Mouse (Mus musculus) CH12.LX (cell line): ENCODE data around the gene 9530077C05Rik. TPM values are rescaled to one million over a fixed set of nuclear protein-coding genes. Genes with fewer than 3 reads are reported as not detected.

Experiments used
- DNase-seq: peaks from one replicate; pipeline ENCODE4 v3.0.0-alpha.2; 2013; ENCODE audit errors: extremely low read depth
- H3K27ac ChIP-seq: 2 replicates; pipeline ENCODE4 v1.5.1; 2012; ENCODE audit warnings: low read depth, mild to moderate bottlenecking, control low read depth, moderate library complexity; ENCODE audit not compliant: insufficient read depth
- H3K27me3 ChIP-seq: replicated peaks from 2 replicates; pipeline ENCODE3; 2012; ENCODE audit warnings: inconsistent platforms
- H3K36me3 ChIP-seq, 2 experiments: replicated peaks in 1 of 2; 2 replicates each; pipeline versions ENCODE3 to v1.6.1; 2012; ENCODE audit warnings: inconsistent platforms in 1 of 2, low read length in 1 of 2, mild to moderate bottlenecking in 1 of 2, mixed read lengths in 1 of 2, moderate library complexity in 1 of 2; ENCODE audit not compliant: control insufficient read depth in 1 of 2, insufficient read depth in 1 of 2
- H3K4me1 ChIP-seq, 2 experiments: 2 replicates each; pipeline ENCODE4 v1.6.1; 2012; ENCODE audit warnings: inconsistent platforms in 1 of 2, moderate library complexity in 1 of 2; ENCODE audit not compliant: insufficient read depth in 2 of 2, control insufficient read depth in 1 of 2
- H3K4me2 ChIP-seq: 2 replicates; pipeline ENCODE4 v1.6.1; 2012; ENCODE audit warnings: low read depth, mild to moderate bottlenecking, control low read depth; ENCODE audit not compliant: poor library complexity, insufficient read depth, severe bottlenecking
- H3K4me3 ChIP-seq, 3 experiments: fragments of 150-350 bp in 1 of 3; sonication (generic) in 1 of 3; replicated peaks in 1 of 3; 2 replicates each; pipeline versions ENCODE3 to v1.5.1; 2011 to 2012; ENCODE audit warnings: low read depth in 2 of 3, low read length in 2 of 3, mild to moderate bottlenecking in 2 of 3, moderate library complexity in 2 of 3, control low read depth in 1 of 3, improper control_type of control experiment in 1 of 3, inconsistent platforms in 1 of 3, mixed read lengths in 1 of 3; ENCODE audit not compliant: poor library complexity in 1 of 3
- H3K79me2 ChIP-seq: replicated peaks from 2 replicates; pipeline ENCODE4 v1.6.1; 2012; ENCODE audit warnings: mild to moderate bottlenecking, moderate library complexity; ENCODE audit not compliant: control insufficient read depth, poor library complexity, insufficient read depth, severe bottlenecking; ENCODE audit errors: extremely low read depth
- H3K9ac ChIP-seq: 2 replicates; pipeline ENCODE4 v1.6.1; 2012; ENCODE audit warnings: low read depth, mild to moderate bottlenecking, control low read depth, moderate library complexity; ENCODE audit not compliant: insufficient read depth
- H3K9me3 ChIP-seq: replicated peaks from 2 replicates; pipeline ENCODE3; 2012; ENCODE audit warnings: low read length, inconsistent platforms, mixed read lengths
- BHLHE40 ChIP-seq: IDR thresholded peaks from 2 replicates; pipeline ENCODE4 v1.6.1; 2011; ENCODE audit warnings: mild to moderate bottlenecking, low read depth, low read length, improper control_type of control experiment
- CHD1 ChIP-seq: IDR thresholded peaks from 2 replicates; pipeline ENCODE4 v1.6.1; 2012; ENCODE audit warnings: low read depth, low read length, improper control_type of control experiment, inconsistent platforms
- CHD2 ChIP-seq: IDR thresholded peaks from 2 replicates; pipeline ENCODE4 v1.6.1; 2011; ENCODE audit warnings: low read length, improper control_type of control experiment
- CTCF ChIP-seq, 2 experiments: IDR thresholded peaks in 1 of 2; conservative IDR thresholded peaks in 1 of 2; 2 replicates each; pipeline ENCODE4 v1.5.1; 2011 to 2012; ENCODE audit warnings: low read depth in 2 of 2, low read length in 2 of 2, improper control_type of control experiment in 1 of 2, inconsistent platforms in 1 of 2, mild to moderate bottlenecking in 1 of 2, moderate library complexity in 1 of 2
- ELF1 ChIP-seq: IDR thresholded peaks from 2 replicates; pipeline ENCODE4 v1.6.1; 2014; ENCODE audit warnings: low read depth, mild to moderate bottlenecking, inconsistent platforms, low read length, improper control_type of control experiment
- EP300 ChIP-seq: IDR thresholded peaks from 2 replicates; pipeline ENCODE4 v1.6.1; 2011; ENCODE audit warnings: low read length, improper control_type of control experiment
- HCFC1 ChIP-seq: IDR thresholded peaks from 2 replicates; pipeline ENCODE4 v1.6.1; 2012; ENCODE audit warnings: low read depth, mild to moderate bottlenecking, inconsistent platforms, low read length, improper control_type of control experiment
- IRF4 ChIP-seq: IDR thresholded peaks from 2 replicates; pipeline ENCODE4 v1.6.1; 2014; ENCODE audit warnings: low read depth, mild to moderate bottlenecking, inconsistent platforms, low read length, improper control_type of control experiment
- JUN ChIP-seq: IDR thresholded peaks from 2 replicates; pipeline ENCODE4 v1.6.1; 2011; ENCODE audit warnings: low read depth, mild to moderate bottlenecking, low read length, improper control_type of control experiment, moderate library complexity; ENCODE audit not compliant: insufficient read depth
- JUND ChIP-seq: conservative IDR thresholded peaks from 2 replicates; pipeline ENCODE4 v1.6.1; 2011; ENCODE audit warnings: low read depth, low read length, improper control_type of control experiment
- KAT2A ChIP-seq: IDR thresholded peaks from 2 replicates; pipeline ENCODE4 v1.6.1; 2012; ENCODE audit warnings: low read length, improper control_type of control experiment, inconsistent platforms; ENCODE audit not compliant: insufficient replicate concordance
- MAX ChIP-seq: IDR thresholded peaks from 2 replicates; pipeline ENCODE4 v1.6.1; 2011; ENCODE audit warnings: low read length, improper control_type of control experiment
- MAZ ChIP-seq: IDR thresholded peaks from 2 replicates; pipeline ENCODE4 v1.6.1; 2012; ENCODE audit warnings: low read depth, mild to moderate bottlenecking, inconsistent platforms, low read length, improper control_type of control experiment, moderate library complexity
- MEF2A ChIP-seq: IDR thresholded peaks from 2 replicates; pipeline ENCODE4 v1.6.1; 2014; ENCODE audit warnings: low read depth, mild to moderate bottlenecking, inconsistent platforms, low read length, improper control_type of control experiment, borderline replicate concordance
- MYC ChIP-seq: IDR thresholded peaks from 2 replicates; pipeline ENCODE4 v1.6.1; 2011; ENCODE audit warnings: low read depth, mild to moderate bottlenecking, improper control_type of control experiment, low read length
- NELFE ChIP-seq: IDR thresholded peaks from 2 replicates; pipeline ENCODE4 v1.6.1; 2011; ENCODE audit warnings: low read depth, low read length, improper control_type of control experiment
- PAX5 ChIP-seq: IDR thresholded peaks from 2 replicates; pipeline ENCODE4 v1.6.1; 2012; ENCODE audit warnings: low read length, inconsistent platforms, mixed read lengths
- POLR2A ChIP-seq: IDR thresholded peaks from 2 replicates; pipeline ENCODE4 v1.6.1; 2011; ENCODE audit warnings: low read depth, mild to moderate bottlenecking, improper control_type of control experiment, low read length
- RAD21 ChIP-seq: IDR thresholded peaks from 2 replicates; pipeline ENCODE4 v1.6.1; 2011; ENCODE audit warnings: low read depth, mild to moderate bottlenecking, low read length, improper control_type of control experiment, moderate library complexity
- RCOR1 ChIP-seq: conservative IDR thresholded peaks from 2 replicates; pipeline ENCODE4 v1.6.1; 2012; ENCODE audit warnings: low read depth, mild to moderate bottlenecking, inconsistent platforms, low read length, improper control_type of control experiment
- SIN3A ChIP-seq: IDR thresholded peaks from 2 replicates; pipeline ENCODE4 v1.6.1; 2012; ENCODE audit warnings: low read length, improper control_type of control experiment, inconsistent platforms
- TBP ChIP-seq: conservative IDR thresholded peaks from 2 replicates; pipeline ENCODE4 v1.6.1; 2011; ENCODE audit warnings: low read depth, low read length, improper control_type of control experiment
- UBTF ChIP-seq: IDR thresholded peaks from 2 replicates; pipeline ENCODE4 v1.6.1; 2012; ENCODE audit warnings: low read depth, mild to moderate bottlenecking, inconsistent platforms, low read length, improper control_type of control experiment, moderate library complexity
- ZC3H11A ChIP-seq: IDR thresholded peaks from 2 replicates; pipeline ENCODE4 v1.6.1; 2012; ENCODE audit warnings: low read depth, mild to moderate bottlenecking, inconsistent platforms, low read length, improper control_type of control experiment
- ZKSCAN1 ChIP-seq: IDR thresholded peaks from 2 replicates; pipeline ENCODE4 v1.6.1; 2012; ENCODE audit warnings: low read depth, inconsistent platforms, low read length, improper control_type of control experiment, borderline replicate concordance
- ZMIZ1 ChIP-seq: IDR thresholded peaks from 2 replicates; pipeline ENCODE4 v1.6.1; 2012; ENCODE audit warnings: low read depth, mild to moderate bottlenecking, inconsistent platforms, low read length, improper control_type of control experiment
- ZNF384 ChIP-seq: IDR thresholded peaks from 2 replicates; pipeline ENCODE4 v1.6.1; 2012; ENCODE audit warnings: low read depth, low read length, improper control_type of control experiment, inconsistent platforms
- dilution Hi-C: fragments of 300-500 bp; cut with MboI; formaldehyde crosslinking; loops from 2 replicates; pipeline ENCODE4 v1.14.3; 2020; ENCODE audit warnings: low sequenced_read_pairs; ENCODE audit not compliant: extremely low pct_unique_long_range_greater_than_20kb, extremely low pct_ligation_motif_present
- in situ Hi-C: fragments of 300-500 bp; cut with MboI; formaldehyde crosslinking; loops from 3 replicates; pipeline ENCODE4 v1.14.3; 2019; ENCODE audit warnings: low sequenced_read_pairs, low pct_ligation_motif_present, low pct_unique_long_range_greater_than_20kb, mixed read lengths
- polyA plus RNA-seq: library from polyadenylated mRNA; unstranded; fragments of >175 nt; gene quantifications from 2 replicates; pipeline ENCODE4 v1.2.1, GENCODE M21; 2012; ENCODE audit warnings: low read depth; ENCODE audit not compliant: insufficient read length
- total RNA-seq, 2 experiments: library from RNA; depleted of rRNA; stranded (reverse); fragments of 300-350 nt in 1 of 2; fragments of >200 nt in 1 of 2; gene quantifications; 2 replicates each; pipeline ENCODE4 v1.2.3; 2012 to 2014

Gene 9530077C05Rik
- total and polyA plus RNA-seq, 3 experiments, result 0.71 to 1.4 (median 0.93) TPM

- no peak for DNase-seq
Measured at GRCm38 (mm10) chr9:22389736-22390245, 21.5 kb upstream of the 9530077C05Rik start.

GRCm38 (mm10) chr9:22390390-22390789 is 20.9 kb upstream of the 9530077C05Rik start:
- no peaks in the 10 kb centered on the region for H3K27me3 ChIP-seq
- DNase-seq, result no peak
- TF ChIP-seq IRF4 (no peak), POLR2A (no peak), MAZ (no peak), HCFC1 (no peak), BHLHE40 (no peak), NELFE (no peak), UBTF (no peak), SIN3A (no peak), KAT2A (no peak), EP300 (no peak), MAX (no peak), CHD1 (no peak), RCOR1 (no peak), CTCF (conservative IDR thresholded peaks at IDR 0.05 in 1 of 2, IDR thresholded peaks at IDR 0.05 in 1 of 2; ENCODE audit: low read depth in 2 of 2, low read length in 2 of 2) (no peak), JUN (no peak), ZNF384 (no peak), ZC3H11A (no peak)
- H3K79me2 ChIP-seq, result peaks cover 25% of the 10 kb centered on the region
- dilution Hi-C loops, result no loop called here
- no peaks in the 10 kb centered on the region for H3K36me3 ChIP-seq
- H3K9me3 ChIP-seq, result no peaks in the 10 kb centered on the region
- no peak overlapping the region for H3K27ac ChIP-seq
- no peak overlapping the region for H3K9ac ChIP-seq
- no peak overlapping the region for H3K4me3 ChIP-seq
- H3K4me1 ChIP-seq, result peaks cover 0 to 18% of the 10 kb centered on the region in 2 experiments; a peak in 3 of 4 replicates
- no peak overlapping the region for H3K4me2 ChIP-seq
- in situ Hi-C loops, result loop anchor here (5.0 kb wide), 1 partner anchor 233 kb away; the partner anchor contains the start of gene Pigyl

More at GRCm38 (mm10) chr9:22389736-22390245, 21.5 kb upstream of the 9530077C05Rik start:
- Histone ChIP-seq H3K36me3 (no peaks in the 10 kb centered on the region), H3K4me2 (peak overlapping the region; percentile 14), H3K27me3 (no peaks in the 10 kb centered on the region), H3K27ac (no peak overlapping the region), H3K79me2 (peaks cover 31% of the 10 kb centered on the region), H3K4me3 (peak overlapping the region; percentile 59 to 95 (median 94)), H3K9me3 (no peaks in the 10 kb centered on the region), H3K9ac (peak overlapping the region; percentile 41), H3K4me1 (peaks cover 0 to 21% of the 10 kb centered on the region in 2 experiments; a peak in 3 of 4 replicates)
- in situ Hi-C loops (loop anchor here (5.0 kb wide), 1 partner anchor 232 kb away; the partner anchor contains the start of gene Pigyl), dilution Hi-C loops (no loop called here)
- TF ChIP-seq MYC (no peak), RAD21 (no peak), BHLHE40 (no peak), JUND (no peak), ZKSCAN1 (no peak), PAX5 (no peak), MEF2A (no peak), ZNF384 (no peak), ELF1 (no peak), SIN3A (no peak), CHD2 (0 out of 2 replicates have a peak, but pooled peaks have one; percentile 29), HCFC1 (peak; percentile 26; the same call in 1 of the 2 replicates), TBP (no peak), ZMIZ1 (no peak)
